8 mouse cellular contexts compared by ENCODE assay signal in genomic region chr8:126496915-126497314, GRCm38 (mm10). TPM values are rescaled to one million over a fixed set of nuclear protein-coding genes. Genes with fewer than 3 reads are reported as not detected.
DNase-seq lines count a peak whose midpoint lies in the region; ATAC-seq and TF ChIP-seq lines count a peak whose summit lies in the region.

No protein-coding gene starts in this region.

- H3K4me2 ChIP-seq in forebrain, postnatal 0 days (ENCODE audit: low read depth) = no peak overlapping the region
- no peak overlapping the region for H3K4me2 ChIP-seq in intestine, embryonic 14.5 days (ENCODE audit: low read length)
- H3K4me2 ChIP-seq in intestine, postnatal 0 days (replicated peaks; ENCODE audit: low read depth) = no peak overlapping the region
- H3K4me2 ChIP-seq in stomach, postnatal 0 days (replicated peaks; ENCODE audit: low read depth) = no peak overlapping the region
- no peak overlapping the region for H3K4me2 ChIP-seq in liver, postnatal 0 days (ENCODE audit: low read depth, low read length)

- TF ChIP-seq CTCF in forebrain, postnatal 0 days (IDR thresholded peaks at IDR 0.05; ENCODE audit: low read depth) = no peak
- no peak for TF ChIP-seq CTCF in intestine, postnatal 0 days (IDR thresholded peaks at IDR 0.05; ENCODE audit: low read depth)
- no peak for TF ChIP-seq CTCF in thymus, adult 2 months (IDR thresholded peaks at IDR 0.05; ENCODE audit: borderline replicate concordance, control insufficient read depth, extremely low read depth, insufficient read depth, low read length, poor library complexity)
- TF ChIP-seq CTCF in stomach, postnatal 0 days (IDR thresholded peaks at IDR 0.05; ENCODE audit: low read depth) = no peak
- TF ChIP-seq CTCF in liver, postnatal 0 days (IDR thresholded peaks at IDR 0.05; ENCODE audit: low read depth) = no peak

- peaks cover 26% of the 10 kb centered on the region; the same call in 1 of the 2 replicates for H3K27me3 ChIP-seq in forebrain, embryonic 10.5 days (ENCODE audit: poor library complexity, severe bottlenecking)
- no peaks in the 10 kb centered on the region for H3K27me3 ChIP-seq in forebrain, postnatal 0 days (ENCODE audit: insufficient read depth, low read length)
- no peaks in the 10 kb centered on the region for H3K27me3 ChIP-seq in intestine, embryonic 14.5 days (replicated peaks; ENCODE audit: control insufficient read depth, insufficient read depth, low read length)
- H3K27me3 ChIP-seq in intestine, postnatal 0 days (replicated peaks; ENCODE audit: control insufficient read depth, insufficient read depth, low read length) = no peaks in the 10 kb centered on the region
- no peaks in the 10 kb centered on the region for H3K27me3 ChIP-seq in thymus, adult 2 months (ENCODE audit: control insufficient read depth, insufficient read depth, low read length)
- no peaks in the 10 kb centered on the region for H3K27me3 ChIP-seq in stomach, postnatal 0 days (ENCODE audit: control insufficient read depth, insufficient read depth, low read length)
- H3K27me3 ChIP-seq in liver, postnatal 0 days (ENCODE audit: insufficient read depth, low read length) = no peaks in the 10 kb centered on the region

- ATAC-seq in forebrain, postnatal 0 days = no peak
- ATAC-seq in intestine, embryonic 14.5 days (replicated peaks; ENCODE audit: low FRiP score, low TSS enrichment, low read depth) = no peak
- ATAC-seq in intestine, postnatal 0 days = no peak
- no peak for ATAC-seq in stomach, postnatal 0 days (ENCODE audit: low FRiP score, low TSS enrichment)
- ATAC-seq in liver, postnatal 0 days = no peak

- TF ChIP-seq EP300 in stomach, postnatal 0 days (optimal IDR thresholded peaks at IDR 0.05) = no peak
- no peak for TF ChIP-seq EP300 in liver, postnatal 0 days (IDR thresholded peaks at IDR 0.05; ENCODE audit: low read depth)

- H3K36me3 ChIP-seq in forebrain, embryonic 10.5 days (replicated peaks) = no peaks in the 10 kb centered on the region
- no peaks in the 10 kb centered on the region for H3K36me3 ChIP-seq in forebrain, postnatal 0 days (ENCODE audit: insufficient read depth)
- H3K36me3 ChIP-seq in intestine, embryonic 14.5 days (ENCODE audit: control insufficient read depth, insufficient read depth, low read length) = no peaks in the 10 kb centered on the region
- H3K36me3 ChIP-seq in intestine, postnatal 0 days (ENCODE audit: control insufficient read depth, insufficient read depth) = no peaks in the 10 kb centered on the region
- no peaks in the 10 kb centered on the region for H3K36me3 ChIP-seq in thymus, adult 2 months (ENCODE audit: control insufficient read depth, insufficient read depth, low read length)
- no peaks in the 10 kb centered on the region for H3K36me3 ChIP-seq in stomach, postnatal 0 days (ENCODE audit: control insufficient read depth, insufficient read depth, low read length)
- H3K36me3 ChIP-seq in liver, postnatal 0 days (replicated peaks; ENCODE audit: insufficient read depth, low read length) = no peaks in the 10 kb centered on the region

- peak overlapping the region; percentile 90 for H3K27ac ChIP-seq in forebrain, embryonic 10.5 days
- H3K27ac ChIP-seq in forebrain, postnatal 0 days (ENCODE audit: low read depth, low read length) = no peak overlapping the region
- no peak overlapping the region for H3K27ac ChIP-seq in intestine, embryonic 14.5 days (ENCODE audit: low read depth)
- no peak overlapping the region for H3K27ac ChIP-seq in intestine, postnatal 0 days (ENCODE audit: low read depth, low read length)
- no peak overlapping the region for H3K27ac ChIP-seq in thymus, adult 2 months (ENCODE audit: control insufficient read depth, insufficient read depth, low read length)
- peak overlapping the region; percentile 35; the same call in 1 of the 2 replicates for H3K27ac ChIP-seq in stomach, postnatal 0 days (replicated peaks)
- H3K27ac ChIP-seq in liver, postnatal 0 days (ENCODE audit: low read depth) = no peak overlapping the region

- no peak for DNase-seq in forebrain, embryonic 10.5 days (ENCODE audit: extremely low spot score, low spot score)
- no peak for DNase-seq in forebrain, postnatal 0 days
- peak; percentile 51 for DNase-seq in intestine, embryonic 14.5 days (ENCODE audit: low spot score)
- peak; percentile 33 for DNase-seq in thymus, postnatal 4 days
- DNase-seq in thymus, adult 2 months = no peak
- DNase-seq in stomach, postnatal 0 days (ENCODE audit: low spot score) = no peak
- no peak for DNase-seq in liver, postnatal 0 days

- no peak for TF ChIP-seq POLR2A in thymus, adult 2 months (IDR thresholded peaks at IDR 0.05; ENCODE audit: control insufficient read depth, extremely low read depth, insufficient read depth, low read length, poor library complexity)

- H3K4me1 ChIP-seq in forebrain, embryonic 10.5 days = peaks cover 23% of the 10 kb centered on the region
- peaks cover 10% of the 10 kb centered on the region; the same call in 1 of the 2 replicates for H3K4me1 ChIP-seq in forebrain, postnatal 0 days (ENCODE audit: insufficient read depth)
- peaks cover 13% of the 10 kb centered on the region for H3K4me1 ChIP-seq in intestine, embryonic 14.5 days (replicated peaks; ENCODE audit: control insufficient read depth, insufficient read depth, low read length)
- peaks cover 6% of the 10 kb centered on the region; the same call in 1 of the 2 replicates for H3K4me1 ChIP-seq in intestine, postnatal 0 days (replicated peaks; ENCODE audit: control insufficient read depth, insufficient read depth, low read length)
- H3K4me1 ChIP-seq in thymus, adult 2 months (replicated peaks; ENCODE audit: control insufficient read depth, insufficient read depth, low read length) = peaks cover 6% of the 10 kb centered on the region
- 0 out of 2 replicates have a peak, but pooled peaks cover 5% of the 10 kb centered on the region for H3K4me1 ChIP-seq in stomach, postnatal 0 days (replicated peaks; ENCODE audit: control insufficient read depth, insufficient read depth)
- peaks cover 9% of the 10 kb centered on the region for H3K4me1 ChIP-seq in liver, postnatal 0 days (ENCODE audit: insufficient read depth)

- 83% methylated on average over 5 of the region's 5 CpGs for WGBS in forebrain, embryonic 10.5 days
- 82% methylated on average over 5 of the region's 5 CpGs for WGBS in forebrain, postnatal 0 days
- WGBS in intestine, embryonic 14.5 days = 77% methylated on average over 5 of the region's 5 CpGs
- 74% methylated on average over 5 of the region's 5 CpGs for WGBS in intestine, postnatal 0 days
- 90% methylated on average over 5 of the region's 5 CpGs for WGBS in thymus, adult 2 months
- 77% methylated on average over 5 of the region's 5 CpGs for WGBS in stomach, postnatal 0 days
- WGBS in liver, postnatal 0 days (ENCODE audit: insufficient replicate concordance) = 71% methylated on average over 5 of the region's 5 CpGs

- no peaks in the 10 kb centered on the region for H3K9me3 ChIP-seq in forebrain, embryonic 10.5 days
- H3K9me3 ChIP-seq in forebrain, postnatal 0 days (ENCODE audit: low read length) = no peaks in the 10 kb centered on the region
- no peaks in the 10 kb centered on the region for H3K9me3 ChIP-seq in intestine, embryonic 14.5 days (ENCODE audit: control insufficient read depth, low read length)
- H3K9me3 ChIP-seq in intestine, postnatal 0 days (ENCODE audit: control insufficient read depth) = no peaks in the 10 kb centered on the region
- H3K9me3 ChIP-seq in stomach, postnatal 0 days (ENCODE audit: control insufficient read depth, low read length) = no peaks in the 10 kb centered on the region
- H3K9me3 ChIP-seq in liver, postnatal 0 days (ENCODE audit: low read length) = no peaks in the 10 kb centered on the region

- H3K4me3 ChIP-seq in forebrain, embryonic 10.5 days = no peak overlapping the region
- no peak overlapping the region for H3K4me3 ChIP-seq in forebrain, postnatal 0 days (ENCODE audit: low read depth, low read length)
- no peak overlapping the region for H3K4me3 ChIP-seq in intestine, embryonic 14.5 days (ENCODE audit: low read depth, low read length)
- no peak overlapping the region for H3K4me3 ChIP-seq in intestine, postnatal 0 days (ENCODE audit: low read depth, low read length)
- H3K4me3 ChIP-seq in thymus, adult 2 months (ENCODE audit: control insufficient read depth, insufficient read depth, low read length) = no peak overlapping the region
- H3K4me3 ChIP-seq in stomach, postnatal 0 days (ENCODE audit: low read depth, low read length) = no peak overlapping the region
- no peak overlapping the region for H3K4me3 ChIP-seq in liver, postnatal 0 days (ENCODE audit: low read depth, low read length)

- no peak overlapping the region for H3K9ac ChIP-seq in forebrain, postnatal 0 days
- 0 out of 2 replicates have a peak overlapping the region, but pooled peaks have one; percentile 27 for H3K9ac ChIP-seq in intestine, embryonic 14.5 days (ENCODE audit: low read length)
- no peak overlapping the region for H3K9ac ChIP-seq in intestine, postnatal 0 days (ENCODE audit: low read depth, low read length)
- H3K9ac ChIP-seq in stomach, postnatal 0 days (ENCODE audit: low read length) = peak overlapping the region; percentile 61; the same call in 1 of the 2 replicates
- H3K9ac ChIP-seq in liver, postnatal 0 days (replicated peaks) = no peak overlapping the region

RNA-seq across cellular contexts. Expression of gene Tarbp1, which starts 22.1 kb away (rescaled TPM):
- polyA plus RNA-seq in forebrain, embryonic 10.5 days (2016; fragmentation: Nextera tagmentation; extraction: Ambion mirVana) = 1.9 and 2.3 TPM in 2 replicates
- 5.6 and 5.8 TPM in 2 replicates for total RNA-seq in forebrain, postnatal 0 days (2014; rRNA removed)
- polyA plus RNA-seq in forebrain, postnatal 0 days (2015; fragmentation: Nextera tagmentation; extraction: Ambion mirVana) = 0.82 and 1.1 TPM in 2 replicates
- 6.3 TPM in 2 replicates for polyA plus RNA-seq in intestine, embryonic 14.5 days (2014; fragmentation: Nextera tagmentation; extraction: Ambion mirVana)
- 0.99 and 1.2 TPM in 2 replicates for polyA plus RNA-seq in intestine, postnatal 0 days (2015; fragmentation: Nextera tagmentation; extraction: Ambion mirVana)
- polyA plus RNA-seq in thymus, adult 2 months (2012; rRNA removed) = 10.4 and 12.9 TPM in 2 replicates
- 1.1 and 1.2 TPM in 2 replicates for polyA plus RNA-seq in stomach, postnatal 0 days (2015; fragmentation: Nextera tagmentation; extraction: Ambion mirVana)
- polyA plus RNA-seq in liver, postnatal 0 days (2015; fragmentation: Nextera tagmentation; extraction: Ambion mirVana) = 0.82 and 1.1 TPM in 2 replicates

Comparison
In these comparisons a context has a peak if more than half of its experiments do, and no peak if none do; other contexts are left out.
1. DNase-seq: peak in intestine, embryonic 14.5 days (single experiment) and thymus, postnatal 4 days (single experiment); none in forebrain, embryonic 10.5 days (single experiment), forebrain, postnatal 0 days (single experiment), thymus, adult 2 months (single experiment), stomach, postnatal 0 days (single experiment) and liver, postnatal 0 days (single experiment).
2. H3K27ac ChIP-seq: peak in forebrain, embryonic 10.5 days (single experiment) and stomach, postnatal 0 days (single experiment); none in forebrain, postnatal 0 days (single experiment), intestine, embryonic 14.5 days (single experiment), intestine, postnatal 0 days (single experiment), thymus, adult 2 months (single experiment) and liver, postnatal 0 days (single experiment).
3. H3K9ac ChIP-seq: peak in intestine, embryonic 14.5 days (single experiment) and stomach, postnatal 0 days (single experiment); none in forebrain, postnatal 0 days (single experiment), intestine, postnatal 0 days (single experiment) and liver, postnatal 0 days (single experiment).